Mouse (Mus musculus) intestine, embryonic 14.5 days (tissue): ENCODE data around the gene Clec10a. TPM values are rescaled to one million over a fixed set of nuclear protein-coding genes. Genes with fewer than 3 reads are reported as not detected.

ENCODE experiments used
- ATAC-seq: fragments of 200-750 bp; cut with Nextera tagmentation; replicated peaks from 2 replicates; pipeline ENCODE4 v1.8.0; 2017; ENCODE audit warnings: low read depth, moderate number of reproducible peaks, moderate TSS enrichment, moderate library complexity; ENCODE audit not compliant: low FRiP score, low TSS enrichment
- DNase-seq: peaks from one replicate; pipeline ENCODE4 v3.0.0-alpha.2; 2018; ENCODE audit warnings: low spot score
- H3K27ac ChIP-seq: fragments of 300-500 bp; sonication (generic); 2 replicates; pipeline ENCODE4 v1.5.1; 2014; ENCODE audit warnings: low read depth, mild to moderate bottlenecking, control low read depth
- H3K27me3 ChIP-seq: fragments of 300-500 bp; sonication (generic); replicated peaks from 2 replicates; pipeline ENCODE4 v1.6.1; 2014; ENCODE audit warnings: low read length, control low read depth; ENCODE audit not compliant: control insufficient read depth, insufficient read depth
- H3K36me3 ChIP-seq: fragments of 300-500 bp; sonication (generic); 2 replicates; pipeline ENCODE4 v1.6.1; 2014; ENCODE audit warnings: low read length, control low read depth; ENCODE audit not compliant: control insufficient read depth, insufficient read depth
- H3K4me1 ChIP-seq: fragments of 300-500 bp; sonication (generic); replicated peaks from 2 replicates; pipeline ENCODE4 v1.6.1; 2014; ENCODE audit warnings: low read length, control low read depth, mixed read lengths; ENCODE audit not compliant: control insufficient read depth, insufficient read depth
- H3K4me2 ChIP-seq: fragments of 300-500 bp; sonication (generic); 2 replicates; pipeline ENCODE4 v1.6.1; 2014; ENCODE audit warnings: low read length
- H3K4me3 ChIP-seq: fragments of 300-500 bp; sonication (generic); 2 replicates; pipeline ENCODE4 v1.5.1; 2014; ENCODE audit warnings: low read depth, low read length, control low read depth, mixed read lengths
- H3K9ac ChIP-seq: fragments of 300-500 bp; sonication (generic); 2 replicates; pipeline ENCODE4 v1.6.1; 2014; ENCODE audit warnings: mild to moderate bottlenecking, low read length
- H3K9me3 ChIP-seq: fragments of 300-500 bp; sonication (generic); 2 replicates; pipeline ENCODE4 v1.6.1; 2016; ENCODE audit warnings: low read length, control low read depth; ENCODE audit not compliant: control insufficient read depth
- WGBS: fragments of 180-500 bp; shearing (Covaris S2); extraction: QIAGEN DNeasy Blood & Tissue Kit; methylation state at CpG from one replicate; pipeline ENCODE4 v1.1.7; 2014; 5-methylcytosine and 5-hydroxymethylcytosine counted together
- polyA plus RNA-seq: library from polyadenylated mRNA; unstranded; fragments of >200 nt; fragmentation: Nextera tagmentation; extraction: Ambion mirVana; gene quantifications from 2 replicates; pipeline ENCODE4 v1.2.1, GENCODE M21; 2014

The Clec10a gene
- polyA plus RNA-seq, 1 experiment from 2014 or later, result 0.97 TPM

- ATAC-seq (no peak), DNase-seq (no peak)
- no peak overlapping the region for H3K27ac ChIP-seq
- no peak overlapping the region for H3K4me2 ChIP-seq
- no peaks in the 10 kb centered on the region for H3K9me3 ChIP-seq
- H3K4me1 ChIP-seq, result peaks cover 8% of the 10 kb centered on the region; the same call in 1 of the 2 replicates
- 75% methylated on average over 4 of the region's 4 CpGs for WGBS
- H3K4me3 ChIP-seq, result no peak overlapping the region
- no peaks in the 10 kb centered on the region for H3K36me3 ChIP-seq
- no peak overlapping the region for H3K9ac ChIP-seq
- no peaks in the 10 kb centered on the region for H3K27me3 ChIP-seq
Measured at GRCm38 (mm10) chr11:70192157-70192556, 36.2 kb downstream of the Clec10a start.

DNA sequence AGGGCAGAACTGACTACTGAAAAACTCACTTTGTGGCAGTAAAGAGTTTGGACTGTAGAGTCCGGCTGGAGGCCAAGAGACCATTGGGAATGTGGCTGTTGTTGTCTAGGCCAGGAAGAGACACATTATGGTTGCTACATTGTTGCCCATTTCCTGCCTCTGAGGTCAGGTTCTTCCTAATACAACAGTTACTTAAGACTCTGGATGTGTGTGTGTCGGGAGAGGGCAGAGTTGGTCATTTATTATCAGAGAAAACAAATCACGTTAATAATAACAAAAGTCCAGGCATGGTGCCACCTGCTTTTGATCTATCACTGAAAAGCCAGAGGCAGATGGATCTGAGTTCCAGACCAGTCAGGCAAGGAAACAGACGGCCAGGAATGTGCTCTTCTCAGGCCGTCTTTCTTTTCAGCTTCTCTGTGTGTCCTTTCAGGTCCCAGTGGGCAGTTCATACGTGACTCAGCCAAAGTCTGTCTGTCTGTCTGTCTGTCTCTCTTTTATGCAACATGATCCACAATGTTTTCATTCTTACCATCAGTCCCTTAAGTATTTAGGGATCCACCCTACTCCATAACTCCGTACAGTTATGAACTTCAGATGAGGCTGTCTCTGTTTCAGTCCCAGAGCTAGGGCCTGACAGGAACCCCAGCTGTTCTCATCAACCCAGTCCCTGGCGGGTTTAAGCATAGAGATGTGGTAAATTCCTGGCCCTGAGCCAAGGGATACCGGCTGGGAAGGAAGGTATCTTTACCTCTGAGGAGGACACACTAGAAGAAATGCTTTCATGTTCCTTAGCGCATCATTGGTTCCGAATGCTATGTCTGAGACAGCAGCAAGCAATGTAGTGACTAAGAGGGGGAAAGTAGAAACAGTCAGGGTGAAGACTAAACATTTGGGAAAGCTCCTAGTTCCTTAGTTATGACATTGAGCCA lies 37.6 kb downstream of the Clec10a start:
- Histone ChIP-seq H3K9me3 (no peaks in the 10 kb centered on the region), H3K27ac (peak overlapping the region; percentile 22; the same call in 1 of the 2 replicates), H3K9ac (no peak overlapping the region), H3K4me3 (no peak overlapping the region), H3K4me2 (no peak overlapping the region), H3K4me1 (peaks cover 8% of the 10 kb centered on the region; the same call in 1 of the 2 replicates), H3K36me3 (no peaks in the 10 kb centered on the region), H3K27me3 (no peaks in the 10 kb centered on the region)
- DNase-seq (no peak), ATAC-seq (no peak)
- 39% methylated on average over 11 of the region's 11 CpGs for WGBS

GRCm38 (mm10) chr11:70198332-70198731 lies 42.3 kb downstream of the Clec10a start:
- no peaks in the 10 kb centered on the region for H3K9me3 ChIP-seq
- 81% methylated on average over 3 of the region's 3 CpGs for WGBS
- no peak overlapping the region for H3K27ac ChIP-seq
- H3K4me1 ChIP-seq, result peaks cover 7% of the 10 kb centered on the region; the same call in 1 of the 2 replicates
- DNase-seq (no peak), ATAC-seq (no peak)
- no peak overlapping the region for H3K4me2 ChIP-seq
- no peak overlapping the region for H3K4me3 ChIP-seq
- H3K36me3 ChIP-seq, result no peaks in the 10 kb centered on the region
- no peak overlapping the region for H3K9ac ChIP-seq
- no peaks in the 10 kb centered on the region for H3K27me3 ChIP-seq

DNA sequence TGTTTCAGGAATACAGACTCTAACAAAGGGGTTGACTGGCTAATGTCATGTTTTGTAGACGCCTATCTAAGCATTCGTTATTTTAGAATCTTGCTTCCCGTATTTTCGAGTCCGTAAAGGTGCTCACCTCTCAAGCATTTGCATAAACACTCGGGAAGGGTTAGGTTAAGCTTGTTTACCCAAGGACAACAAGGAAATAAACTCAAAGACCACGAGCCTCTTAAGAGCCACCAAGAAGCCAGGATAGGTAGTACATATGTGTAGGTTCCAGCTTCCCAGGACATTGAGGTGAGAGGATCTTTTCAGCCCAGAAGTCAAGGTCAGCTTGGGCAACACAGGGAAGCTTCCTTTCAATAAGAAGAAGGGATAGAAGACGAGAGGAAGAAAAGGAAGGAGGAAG lies 43.1 kb downstream of the Clec10a start:
- Histone ChIP-seq H3K4me2 (no peak overlapping the region), H3K36me3 (no peaks in the 10 kb centered on the region), H3K27me3 (no peaks in the 10 kb centered on the region), H3K9me3 (no peaks in the 10 kb centered on the region), H3K4me1 (peaks cover under 1% of the 10 kb centered on the region; the same call in 1 of the 2 replicates), H3K9ac (no peak overlapping the region), H3K27ac (no peak overlapping the region), H3K4me3 (no peak overlapping the region)
- ATAC-seq, result no peak
- no peak for DNase-seq
- 71% methylated on average over 8 of the region's 8 CpGs for WGBS

GRCm38 (mm10) chr11:70200036-70200608 lies 44.1 kb downstream of the Clec10a start:
- no peak overlapping the region for H3K4me3 ChIP-seq
- H3K4me1 ChIP-seq, result no peaks in the 10 kb centered on the region
- H3K27ac ChIP-seq, result no peak overlapping the region
- no peak overlapping the region for H3K4me2 ChIP-seq
- 86% methylated on average over 5 of the region's 5 CpGs for WGBS
- DNase-seq, result no peak
- H3K9me3 ChIP-seq, result no peaks in the 10 kb centered on the region
- H3K9ac ChIP-seq, result no peak overlapping the region
- H3K36me3 ChIP-seq, result no peaks in the 10 kb centered on the region
- H3K27me3 ChIP-seq, result no peaks in the 10 kb centered on the region
- ATAC-seq, result no peak

DNA sequence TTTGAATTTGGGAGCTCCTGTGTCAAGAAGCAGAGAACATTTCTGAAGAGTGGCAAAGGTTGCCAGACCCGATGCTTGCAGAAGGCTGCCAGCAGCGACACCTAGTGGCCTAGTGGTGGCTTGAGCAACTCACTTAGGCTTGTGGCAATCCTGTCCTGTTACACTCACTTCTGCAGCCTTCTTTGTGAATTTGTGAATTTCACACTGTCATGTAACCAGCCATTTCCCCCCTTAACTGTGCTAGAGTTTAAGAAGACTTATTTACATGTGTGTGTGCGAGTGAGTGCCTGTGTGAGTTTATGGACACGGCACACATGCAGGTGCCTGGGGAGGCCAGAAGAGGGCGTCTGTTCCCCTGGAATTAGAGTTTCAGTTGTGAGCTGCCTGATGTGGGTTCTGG lies 45.7 kb downstream of the Clec10a start:
- no peaks in the 10 kb centered on the region for H3K27me3 ChIP-seq
- H3K9me3 ChIP-seq, result no peaks in the 10 kb centered on the region
- DNase-seq, result peak; percentile 91
- no peaks in the 10 kb centered on the region for H3K4me1 ChIP-seq
- no peaks in the 10 kb centered on the region for H3K36me3 ChIP-seq
- no peak overlapping the region for H3K27ac ChIP-seq
- H3K9ac ChIP-seq, result no peak overlapping the region
- no peak overlapping the region for H3K4me3 ChIP-seq
- no peak overlapping the region for H3K4me2 ChIP-seq
- ATAC-seq, result no peak
- WGBS, result 38% methylated on average over 5 of the region's 5 CpGs

DNA sequence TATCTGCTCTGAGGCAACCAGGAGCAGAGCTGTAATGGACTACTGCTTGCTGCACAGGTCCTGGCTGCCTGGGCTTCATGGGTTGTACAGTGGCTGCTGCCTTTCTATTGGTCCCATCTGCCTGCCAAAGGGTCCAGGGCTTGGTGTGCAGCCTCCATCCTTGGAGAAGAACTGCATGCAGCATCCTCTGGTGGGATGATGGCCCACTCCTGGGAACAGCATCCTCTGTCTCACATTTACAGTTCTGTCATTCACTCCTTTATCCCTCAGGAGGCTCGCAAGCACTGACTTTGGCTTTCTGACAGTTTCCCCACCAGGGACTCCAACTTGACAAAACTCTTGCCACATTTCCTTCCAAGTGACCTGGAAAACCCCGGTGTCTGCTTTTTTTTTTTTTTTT lies 50.8 kb downstream of the Clec10a start:
- no peak for DNase-seq
- no peak overlapping the region for H3K27ac ChIP-seq

DNA sequence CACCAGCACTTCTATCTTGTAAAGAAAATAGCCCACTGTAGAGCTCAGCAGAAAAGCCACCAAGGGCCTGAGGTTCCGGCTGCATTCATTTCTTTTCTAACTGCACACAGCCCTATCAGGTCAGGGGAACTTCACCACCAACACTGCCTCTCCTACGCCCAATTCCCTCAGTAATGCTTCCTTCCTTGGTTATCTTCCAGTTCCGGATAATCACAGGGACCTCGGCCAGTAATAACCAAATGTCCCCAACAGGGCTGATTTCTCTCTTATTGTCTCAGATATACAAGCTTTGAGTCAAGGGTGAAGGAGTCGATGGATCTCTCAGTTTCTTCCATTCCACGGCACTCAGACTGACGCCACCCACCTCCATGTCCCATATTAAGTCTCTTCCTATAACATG lies 51.3 kb downstream of the Clec10a start:
- Histone ChIP-seq H3K4me2 (no peak overlapping the region), H3K4me3 (no peak overlapping the region), H3K9me3 (no peaks in the 10 kb centered on the region), H3K27ac (no peak overlapping the region), H3K9ac (no peak overlapping the region), H3K27me3 (no peaks in the 10 kb centered on the region), H3K4me1 (no peaks in the 10 kb centered on the region), H3K36me3 (no peaks in the 10 kb centered on the region)
- no peak for ATAC-seq
- 85% methylated on average over 7 of the region's 7 CpGs for WGBS
- no peak for DNase-seq

More for the DNA sequence above, 50.8 kb downstream of the Clec10a start:
- no peak overlapping the region for H3K4me3 ChIP-seq
- H3K9me3 ChIP-seq, result no peaks in the 10 kb centered on the region
- no peaks in the 10 kb centered on the region for H3K4me1 ChIP-seq
- WGBS, result 81% methylated on average over 2 of the region's 2 CpGs
- H3K4me2 ChIP-seq, result no peak overlapping the region
- no peak overlapping the region for H3K9ac ChIP-seq
- ATAC-seq, result no peak
- no peaks in the 10 kb centered on the region for H3K27me3 ChIP-seq
- no peaks in the 10 kb centered on the region for H3K36me3 ChIP-seq
